Mouse (Mus musculus): ENCODE results near the gene Tnr.
A peak's percentile ranks its signal among the peaks of the same experiment; 100 is the strongest.

Gene Tnr

DNA sequence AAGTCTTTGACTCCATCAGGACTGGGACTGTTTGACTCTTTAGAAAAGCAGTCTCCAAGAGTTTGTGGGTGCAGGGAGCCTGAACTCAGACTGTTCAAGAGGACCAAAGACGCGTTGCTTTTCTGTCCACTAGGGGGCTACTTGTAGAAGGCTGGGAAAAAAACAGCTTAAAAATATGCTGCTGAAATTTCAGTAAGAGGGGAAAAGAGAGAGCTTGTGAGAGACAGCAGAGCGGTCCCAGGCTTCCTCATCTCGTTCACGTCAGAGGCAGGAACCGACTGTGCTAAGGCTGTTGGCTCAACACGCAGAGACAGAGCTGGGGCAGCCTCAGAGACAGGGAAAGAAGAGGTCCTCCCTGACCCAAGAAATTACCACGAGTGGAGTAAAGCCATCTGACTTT is at the start of gene Tnr:
Tnr (plus strand) TSS at position 192 of the 400 bp plus-strand sequence.
- DNase-seq (ENCODE audit: low read depth, low spot score) = peak; percentile 26

DNA sequence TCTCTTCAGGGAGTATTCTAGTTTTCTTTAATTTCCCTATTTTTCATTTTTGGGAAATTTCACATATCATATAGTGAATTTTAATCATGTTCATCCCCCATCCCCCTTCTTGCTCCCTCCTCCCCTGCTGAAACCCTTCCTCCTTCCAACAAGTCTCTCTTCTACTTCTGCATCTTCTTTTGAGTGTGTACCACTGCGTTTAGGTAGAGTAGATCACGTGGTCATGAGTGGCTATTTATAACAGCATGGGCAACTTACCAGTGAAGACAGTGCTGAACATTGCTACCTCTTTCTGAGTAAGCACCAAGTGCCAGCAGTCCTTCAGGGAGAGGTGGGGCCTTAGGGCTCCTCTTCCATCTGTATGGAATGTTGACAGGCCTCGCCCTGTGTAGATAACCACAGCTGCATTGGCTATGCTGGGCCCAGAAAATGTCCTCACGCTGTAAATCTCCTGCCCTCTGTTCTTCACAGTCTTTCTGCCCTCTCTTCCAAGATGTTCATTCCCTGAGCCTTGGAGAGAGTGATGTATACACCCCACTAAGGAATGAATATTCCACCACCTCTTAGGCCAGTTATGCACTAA is 33.6 kb upstream of the Tnr start:
- DNase-seq (ENCODE audit: low read depth, low spot score) = no peak

DNA sequence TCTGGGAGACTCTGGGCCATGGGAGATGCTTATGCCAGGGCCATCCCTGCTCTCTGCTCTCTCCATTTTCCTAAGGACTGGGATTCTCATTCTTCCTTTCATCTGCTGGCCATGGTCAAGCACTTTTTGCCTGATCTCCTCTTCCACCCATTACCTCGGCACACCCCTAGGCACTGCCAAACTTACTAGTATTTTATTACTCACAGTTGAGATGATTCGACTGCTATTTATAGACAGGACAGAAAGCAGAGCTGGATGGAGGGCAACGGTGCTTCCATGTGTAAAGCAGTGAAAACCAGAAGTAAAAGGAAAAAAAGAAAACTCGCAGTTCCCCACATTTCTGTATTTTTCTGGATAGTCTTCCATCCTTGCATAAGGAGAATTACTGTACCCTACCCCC is 31.0 kb upstream of the Tnr start:
- DNase-seq (ENCODE audit: low read depth, low spot score) = no peak

DNA sequence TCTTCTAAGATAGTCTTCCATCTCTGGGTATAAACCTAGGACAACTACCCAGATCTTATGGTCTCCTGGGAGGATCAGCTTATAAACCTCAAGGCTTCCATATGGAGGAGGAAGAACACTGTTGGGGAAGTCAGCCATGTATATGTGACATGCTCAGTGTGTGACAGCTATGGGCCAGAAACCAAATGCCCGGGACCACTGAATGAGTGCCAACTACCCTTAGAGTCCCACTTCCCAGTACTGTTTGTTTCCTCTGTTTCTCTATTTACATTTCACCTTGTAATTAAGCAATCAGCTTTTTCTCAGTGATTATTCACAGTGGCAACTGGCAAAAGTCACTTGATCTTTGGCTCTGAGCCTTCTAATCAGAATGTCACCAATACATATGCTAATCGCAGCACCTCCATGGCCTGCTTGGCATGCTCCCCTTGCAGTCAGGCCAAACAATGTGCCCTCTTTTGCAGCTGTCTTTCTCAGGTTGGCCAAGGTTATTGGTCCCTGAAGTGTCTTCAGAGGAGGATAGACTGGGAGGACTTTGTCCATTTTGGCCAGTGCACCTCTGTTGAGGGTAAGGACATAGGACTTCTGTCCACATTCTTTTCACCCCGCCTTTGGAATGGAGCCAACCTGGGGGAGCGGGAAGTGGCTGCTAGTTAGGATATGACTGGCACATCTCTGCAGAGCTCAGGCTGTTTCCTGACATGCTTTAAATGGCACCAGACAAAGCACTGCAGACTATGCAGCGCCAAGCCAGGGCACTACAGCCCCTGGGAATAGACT is 29.7 kb upstream of the Tnr start:
- no peak for DNase-seq (ENCODE audit: low read depth, low spot score)

DNA sequence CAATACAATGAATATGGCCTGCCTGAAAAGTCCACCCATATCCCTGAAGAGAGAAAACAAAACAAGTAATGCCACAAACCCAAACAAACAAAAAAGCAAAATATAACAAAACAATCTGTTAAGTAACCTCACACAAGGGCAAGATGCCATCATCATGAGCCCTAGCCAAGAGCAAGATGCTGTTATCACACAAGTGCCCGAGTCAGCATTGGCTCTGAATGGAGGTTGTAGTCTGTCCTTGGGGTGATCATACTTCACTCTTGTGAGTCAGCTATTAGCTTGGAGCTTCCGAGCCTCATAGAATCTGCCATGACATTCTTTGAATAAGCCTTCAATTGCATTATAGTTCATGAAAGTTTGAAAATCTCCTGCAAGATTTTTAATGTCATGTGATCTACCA is 25.3 kb upstream of the Tnr start:
- DNase-seq (ENCODE audit: low read depth, low spot score) = no peak

DNA sequence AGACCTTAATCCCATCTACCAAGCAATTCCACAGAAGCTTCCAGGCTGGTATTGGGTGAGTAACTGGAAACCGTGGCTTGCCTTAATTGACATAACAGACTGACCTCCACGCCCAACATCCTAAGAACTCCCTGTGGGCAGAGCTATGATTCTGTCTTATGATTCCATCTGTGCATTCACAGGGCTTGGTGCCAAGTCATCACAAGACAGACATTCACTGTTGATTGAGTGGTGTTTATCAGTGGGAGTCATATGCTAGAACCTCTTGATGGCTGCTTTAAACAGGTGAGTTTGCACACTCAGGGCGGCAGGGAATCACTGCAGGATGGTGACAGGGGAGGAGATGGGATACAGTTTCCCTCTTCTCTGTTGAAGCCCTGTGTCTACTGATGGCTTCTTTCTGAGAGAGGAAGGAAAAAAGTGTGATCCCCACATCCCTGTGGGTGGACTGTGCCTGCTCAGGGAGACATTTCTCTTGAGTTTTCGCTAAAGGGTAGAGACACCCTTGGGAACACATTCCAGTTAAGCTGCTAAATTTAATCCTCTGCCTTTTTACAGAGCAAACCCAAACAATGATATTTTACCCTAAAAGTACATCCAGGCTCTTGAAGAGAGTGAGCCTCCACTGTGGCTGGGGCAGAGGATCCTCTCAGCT is 23.6 kb upstream of the Tnr start:
- no peak for DNase-seq (ENCODE audit: low read depth, low spot score)

DNA sequence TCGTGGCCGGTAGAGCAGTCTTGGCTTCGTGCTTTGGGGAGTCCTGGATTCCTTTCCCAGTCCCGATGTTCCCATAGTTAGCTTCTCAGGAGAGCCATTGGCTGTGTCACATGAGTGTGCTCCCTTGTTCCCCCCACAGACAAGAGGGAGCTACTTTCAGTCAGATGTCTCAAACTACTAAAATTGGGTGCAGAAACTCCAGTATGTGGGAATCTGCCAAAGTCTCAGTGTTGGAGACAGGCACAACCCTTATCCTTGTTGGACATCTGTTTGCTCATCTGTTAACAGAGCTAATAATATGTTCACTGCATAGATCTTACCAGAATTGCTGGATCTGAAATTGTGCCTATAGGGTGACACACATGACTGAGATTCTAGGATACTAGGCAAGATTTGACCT is 21.7 kb upstream of the Tnr start:
- DNase-seq (ENCODE audit: low read depth, low spot score) = no peak

DNA sequence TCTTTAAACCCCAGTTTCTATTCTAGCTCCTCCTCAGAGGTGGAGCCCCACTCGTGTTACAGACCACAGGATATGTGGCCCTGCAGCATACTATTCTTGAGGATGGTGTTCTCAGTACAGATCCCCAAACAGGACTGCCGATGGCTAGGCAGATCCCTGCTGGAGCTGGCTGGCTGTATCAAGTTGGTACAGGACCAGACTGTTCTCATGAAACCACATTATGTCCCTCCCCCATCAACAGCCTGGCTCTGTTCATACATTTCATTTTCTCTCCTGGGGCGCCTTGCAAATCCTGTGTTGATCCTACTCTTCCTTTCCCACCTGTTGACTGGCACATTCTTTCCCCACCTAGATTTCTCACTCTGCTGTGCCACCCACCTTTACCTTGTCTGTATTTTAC is 12.9 kb upstream of the Tnr start:
- no peak for DNase-seq (ENCODE audit: low read depth, low spot score)

DNA sequence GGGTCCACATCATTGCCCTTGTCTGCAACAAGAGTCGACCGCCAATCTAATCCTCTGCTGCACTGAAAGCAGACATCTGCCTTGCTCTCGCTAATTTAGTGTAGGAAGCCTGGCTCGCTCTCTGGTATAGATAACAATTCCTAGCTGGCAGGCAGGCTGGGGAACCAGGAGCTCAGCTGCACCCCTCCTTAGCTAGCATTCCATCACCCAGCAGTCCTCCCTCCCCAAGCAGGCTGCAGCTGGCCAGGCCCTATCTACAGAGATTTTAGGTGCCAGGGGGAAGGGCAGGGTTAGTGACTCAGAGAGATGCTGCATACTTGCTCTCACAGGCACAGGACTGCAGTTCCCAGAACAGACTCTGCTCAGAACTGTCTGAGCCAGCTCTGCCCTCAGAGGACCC is 5.9 kb upstream of the Tnr start:
- no peak for DNase-seq (ENCODE audit: low read depth, low spot score)

DNA sequence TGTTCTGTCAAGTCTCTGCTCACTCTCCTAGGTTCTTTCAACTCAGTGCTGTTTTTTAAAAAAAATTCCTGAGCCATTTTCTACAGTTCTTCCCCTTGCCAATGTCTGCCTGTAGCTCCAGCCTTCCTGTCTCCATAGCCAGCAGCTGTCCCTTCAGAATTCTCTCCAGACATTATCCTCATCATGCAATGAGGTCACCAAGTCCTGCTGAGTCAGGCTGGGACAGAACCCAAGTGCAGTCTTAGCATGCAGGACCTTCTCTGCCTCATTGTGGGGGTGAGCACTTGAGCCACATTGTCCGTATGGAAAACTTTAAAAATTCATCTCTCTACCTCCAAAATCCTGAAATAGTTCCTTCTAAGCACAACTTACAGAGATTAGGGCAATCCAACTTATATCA is 4.4 kb upstream of the Tnr start:
- no peak for DNase-seq (ENCODE audit: low read depth, low spot score)

DNA sequence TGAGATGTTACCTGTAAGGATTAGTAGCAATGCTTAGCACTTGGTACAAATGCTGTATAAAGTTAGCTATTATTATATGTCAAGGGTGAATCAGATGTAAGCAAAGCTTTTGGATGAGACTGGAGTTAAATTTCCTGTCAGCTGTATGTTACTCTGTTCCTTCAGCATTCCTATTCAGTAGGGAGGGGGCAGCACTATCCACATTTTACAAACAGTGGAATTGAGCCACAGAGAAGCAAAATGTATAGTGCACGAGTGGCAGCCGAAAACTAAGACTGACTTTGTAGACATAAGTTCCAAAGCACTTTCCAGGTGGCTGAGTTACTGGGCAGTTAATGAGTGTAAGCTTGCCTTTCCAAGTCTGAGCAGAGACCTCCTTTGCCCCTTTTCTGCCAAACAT is 500 bp upstream of the Tnr start:
- no peak for DNase-seq (ENCODE audit: low read depth, low spot score)

DNA sequence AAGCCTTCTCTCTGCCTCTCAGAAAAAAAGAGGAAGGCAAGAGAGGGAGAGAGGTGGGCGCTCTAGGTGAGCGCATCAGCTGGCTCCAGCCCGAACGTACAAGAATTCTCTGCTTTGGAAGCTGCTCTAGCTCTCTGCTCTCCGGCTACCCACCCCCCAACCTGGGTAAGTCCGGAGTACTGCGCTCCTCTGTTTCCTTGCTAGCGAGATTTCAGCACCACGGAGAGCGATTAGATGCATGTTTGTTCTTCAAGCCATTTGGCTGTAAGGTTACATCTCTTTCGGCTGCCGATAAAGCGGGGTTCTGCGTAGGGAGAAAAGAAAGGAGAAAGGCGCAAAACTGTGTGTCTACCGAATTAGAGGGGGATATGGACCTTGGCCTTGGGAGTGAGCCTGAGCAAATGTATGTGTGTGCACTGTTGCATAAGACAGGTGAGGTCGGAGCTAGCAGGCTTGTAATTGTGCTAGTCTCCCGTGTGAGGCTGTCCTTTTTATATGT is 531 bp downstream of the Tnr start:
- peak; percentile 96 for DNase-seq (ENCODE audit: low read depth, low spot score)

DNA sequence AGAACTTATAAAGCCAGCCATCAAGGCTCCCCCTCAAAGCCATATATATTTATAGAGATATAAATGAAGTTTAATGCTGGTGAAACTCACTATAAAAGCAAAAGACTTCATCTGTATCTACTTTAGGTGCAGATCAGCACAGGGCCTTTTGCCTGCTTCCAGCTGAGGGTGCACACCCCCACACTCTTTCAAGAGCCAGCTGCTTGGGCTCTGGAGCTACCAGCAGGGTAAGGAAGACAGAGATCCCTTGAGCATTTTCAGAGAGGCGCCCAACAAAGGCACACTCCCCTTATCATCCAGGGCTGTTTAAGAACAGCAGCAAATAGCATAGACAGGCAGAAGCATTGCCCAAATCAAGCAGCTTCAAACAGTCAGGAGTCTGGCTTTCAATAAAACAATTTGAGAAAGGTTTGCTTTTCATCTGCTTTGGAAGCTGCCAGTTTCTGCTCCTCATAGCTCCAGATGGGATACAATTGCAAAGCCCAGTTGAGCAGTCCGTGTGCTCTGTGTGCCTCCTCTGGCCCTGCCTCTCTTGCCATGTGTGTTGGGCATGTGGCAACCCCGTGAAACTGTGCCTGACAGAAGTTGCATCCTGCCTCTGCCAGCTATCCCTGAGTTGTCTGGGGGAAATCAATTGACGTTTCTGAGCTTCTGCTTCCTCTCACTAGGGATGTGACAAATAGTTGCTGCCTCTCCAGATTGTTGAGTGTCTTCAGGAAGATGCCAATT is 9.4 kb downstream of the Tnr start:
- DNase-seq (ENCODE audit: low read depth, low spot score) = no peak

DNA sequence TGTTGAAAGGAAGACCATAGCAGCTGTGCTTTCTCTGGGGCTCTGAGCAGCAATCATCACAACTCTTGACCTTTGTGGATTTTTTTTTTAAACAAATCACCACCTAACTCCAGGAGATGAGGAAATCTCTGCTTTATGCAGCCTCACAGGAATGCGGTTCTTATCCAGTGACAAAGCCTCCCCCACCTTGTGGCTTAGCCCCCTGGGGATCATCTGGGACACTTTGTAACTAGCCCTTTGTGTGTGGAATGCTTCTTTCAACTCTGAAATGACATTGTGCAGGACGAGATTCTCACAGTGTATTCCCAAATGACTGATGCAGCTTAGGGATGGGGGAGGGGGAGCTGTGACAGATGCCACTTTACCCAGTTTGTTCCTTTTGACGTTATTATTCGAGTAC is 12.0 kb downstream of the Tnr start:
- no peak for DNase-seq (ENCODE audit: low read depth, low spot score)

DNA sequence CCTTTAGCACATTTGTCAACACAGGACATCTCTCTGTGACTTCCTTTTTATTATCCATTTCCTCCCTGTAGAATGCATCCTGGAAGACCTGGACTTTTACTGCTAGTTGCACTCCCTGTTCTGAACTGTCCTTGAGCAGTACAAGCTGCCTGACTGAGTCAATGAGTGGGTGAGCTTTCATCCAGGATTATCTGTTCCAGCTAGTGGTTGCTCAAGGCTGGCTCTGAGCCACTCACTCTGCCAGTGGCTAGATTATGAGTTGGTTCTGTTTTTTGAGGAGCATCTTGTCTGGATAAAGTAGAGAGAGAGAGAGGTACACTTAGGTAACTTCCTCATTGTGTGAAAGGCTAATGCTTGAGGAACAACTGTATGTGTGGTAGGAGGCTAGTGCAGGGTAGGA is 14.0 kb downstream of the Tnr start:
- DNase-seq (ENCODE audit: low read depth, low spot score) = no peak

DNA sequence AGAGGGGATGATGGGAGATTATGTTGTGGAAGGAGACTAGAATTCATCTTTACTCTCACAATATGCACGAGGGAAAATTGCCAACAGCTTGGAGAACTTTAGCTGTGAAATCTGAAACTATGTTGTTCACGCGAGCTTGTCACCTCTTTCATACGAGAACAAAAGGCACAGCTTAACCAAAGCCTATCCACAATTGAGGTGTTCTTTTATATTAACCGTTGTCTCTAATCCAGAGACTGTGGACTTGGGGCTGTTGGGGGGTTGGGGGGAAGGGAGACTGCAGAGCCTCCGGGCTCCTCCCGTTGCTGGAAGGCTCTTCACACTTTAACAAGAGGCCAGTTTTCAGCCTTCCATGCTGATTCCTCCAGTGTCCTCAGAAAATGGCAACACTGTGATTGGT is 14.5 kb downstream of the Tnr start:
- no peak for DNase-seq (ENCODE audit: low read depth, low spot score)

DNA sequence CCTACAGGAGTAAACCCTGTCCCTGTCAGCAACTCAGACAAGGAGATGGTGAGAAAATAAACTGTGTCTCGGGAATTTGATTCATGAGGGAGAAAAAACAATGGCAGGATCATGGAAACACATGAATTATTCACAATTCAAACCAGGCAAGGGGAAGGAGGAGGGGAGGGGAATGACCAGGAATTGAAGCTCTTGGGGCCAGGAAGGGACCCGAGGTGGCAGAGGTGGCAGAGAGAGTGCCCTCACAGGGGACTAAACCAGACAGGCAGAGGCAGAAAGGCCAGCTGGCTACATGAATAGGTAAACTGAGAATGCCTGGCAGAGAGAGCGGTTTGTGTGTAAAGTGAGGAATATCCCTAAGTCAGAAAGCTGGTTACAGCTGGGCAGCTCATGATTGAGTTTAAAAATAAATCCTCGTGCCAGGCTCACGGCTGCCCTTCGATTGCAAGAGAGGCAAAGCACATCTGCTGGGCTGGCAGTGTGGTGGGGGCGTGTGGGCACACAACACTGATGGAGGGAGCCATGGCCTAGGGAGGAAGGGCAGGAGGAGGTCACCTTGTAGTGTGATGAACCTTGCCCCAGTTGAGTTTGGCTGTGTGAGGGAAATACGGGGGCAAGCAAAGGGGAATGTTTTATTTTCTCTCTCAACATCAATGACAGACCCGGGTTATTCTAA is 22.0 kb downstream of the Tnr start:
- no peak for DNase-seq (ENCODE audit: low read depth, low spot score)

DNA sequence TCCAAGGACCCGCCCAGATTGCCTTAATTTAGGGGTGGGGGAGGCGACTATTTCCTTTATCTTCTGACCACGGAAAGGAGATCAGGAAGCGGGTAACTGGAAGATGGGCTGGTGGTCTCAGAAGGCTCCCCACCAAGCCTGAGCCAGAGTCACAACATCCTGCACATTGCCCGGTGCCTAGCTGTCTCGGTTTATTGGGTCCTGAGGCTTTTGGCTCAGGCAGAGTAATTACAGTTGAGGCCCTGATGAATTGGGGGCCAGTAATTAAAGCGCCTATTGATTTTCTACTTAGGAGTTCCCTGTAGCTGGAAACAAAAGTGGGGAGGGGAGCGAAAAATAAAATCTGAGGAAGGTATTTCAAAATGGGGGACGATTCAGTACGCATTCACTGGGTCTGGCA is 27.5 kb downstream of the Tnr start:
- no peak for DNase-seq (ENCODE audit: low read depth, low spot score)

DNA sequence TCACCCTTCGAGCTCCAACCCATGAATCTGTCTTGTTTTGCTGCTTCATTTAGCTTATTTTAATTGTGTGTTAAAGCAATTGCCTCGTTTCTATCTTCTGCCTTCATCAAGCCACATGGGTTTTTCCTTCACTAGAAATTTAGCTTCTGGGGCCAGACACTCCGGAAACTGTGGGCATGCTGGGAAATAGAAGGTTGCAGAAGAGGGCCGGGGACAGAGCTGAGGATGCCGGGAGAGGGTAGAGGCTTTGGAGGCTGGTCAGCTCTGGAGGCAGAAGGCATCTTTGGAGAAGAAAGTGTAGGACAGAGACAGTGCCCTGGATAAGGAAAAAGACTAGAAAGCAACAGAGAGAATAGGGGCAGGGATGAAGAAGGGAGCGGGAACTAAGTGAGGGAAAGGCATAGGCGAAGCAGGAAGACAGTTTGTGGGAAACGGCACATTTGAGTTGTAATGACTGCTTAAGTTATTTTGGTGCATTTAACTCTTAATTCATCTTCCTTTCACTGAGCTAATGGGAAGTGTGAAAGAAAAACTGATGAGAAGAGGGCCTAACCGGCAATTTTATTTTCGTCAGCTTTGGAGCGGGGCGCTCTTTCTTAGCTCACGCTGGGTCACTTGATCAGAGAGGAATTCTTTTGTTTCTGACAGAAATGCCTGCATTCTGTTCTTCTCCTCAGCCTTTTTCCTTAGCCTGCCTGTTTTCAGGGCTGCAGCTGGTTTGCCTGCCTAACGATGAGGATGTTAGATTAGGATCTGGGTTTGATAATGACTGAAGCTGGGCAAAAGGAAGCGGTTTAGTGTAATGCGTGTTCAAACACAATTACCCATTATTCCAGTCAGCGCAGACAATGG is 28.2 kb downstream of the Tnr start:
- peak; percentile 5 for DNase-seq (ENCODE audit: low read depth, low spot score)

DNA sequence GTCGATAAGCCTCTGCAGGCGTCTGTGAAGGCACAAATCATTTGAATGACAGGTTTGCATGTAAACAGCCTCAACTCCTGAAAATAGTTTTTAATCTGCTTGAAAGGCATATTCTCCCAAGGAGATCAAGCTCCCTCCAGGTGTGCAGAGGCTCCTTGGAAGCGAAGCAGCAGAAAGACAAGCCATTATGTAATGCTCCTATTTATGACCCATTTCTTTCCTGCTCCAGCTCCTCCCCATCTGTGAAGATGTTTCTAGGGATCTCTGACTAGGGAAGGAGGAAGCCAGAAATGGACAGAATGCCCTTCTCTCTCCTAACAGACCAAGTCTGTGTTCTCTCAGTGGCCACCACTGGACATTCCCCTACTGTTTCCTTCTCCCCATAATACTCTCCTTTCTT is 38.0 kb downstream of the Tnr start:
- DNase-seq (ENCODE audit: low read depth, low spot score) = no peak

DNA sequence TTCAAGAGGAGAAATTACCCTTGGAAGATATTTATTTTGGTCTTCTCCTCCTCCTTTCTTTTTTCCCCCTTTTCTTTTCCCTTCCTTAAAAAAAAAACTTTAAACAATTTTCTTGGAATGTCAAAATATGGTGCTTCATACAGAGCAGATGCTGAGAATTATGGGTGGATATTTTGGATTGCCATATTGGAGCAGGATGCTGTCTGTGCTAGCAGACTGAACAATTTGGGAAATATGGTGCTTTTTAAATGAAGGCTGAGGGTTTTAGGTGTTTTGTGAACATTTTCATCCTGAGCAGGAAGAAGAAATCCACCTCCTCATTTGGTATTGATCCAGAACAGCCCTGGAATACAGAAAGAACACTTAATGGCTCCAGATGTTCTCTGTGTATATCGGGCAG is 41.6 kb downstream of the Tnr start:
- DNase-seq (ENCODE audit: low read depth, low spot score) = no peak

Data from forelimb bud, embryonic 11.5 days (tissue).